Mouse (Mus musculus): ENCODE results near the gene Meioc.

DNA sequence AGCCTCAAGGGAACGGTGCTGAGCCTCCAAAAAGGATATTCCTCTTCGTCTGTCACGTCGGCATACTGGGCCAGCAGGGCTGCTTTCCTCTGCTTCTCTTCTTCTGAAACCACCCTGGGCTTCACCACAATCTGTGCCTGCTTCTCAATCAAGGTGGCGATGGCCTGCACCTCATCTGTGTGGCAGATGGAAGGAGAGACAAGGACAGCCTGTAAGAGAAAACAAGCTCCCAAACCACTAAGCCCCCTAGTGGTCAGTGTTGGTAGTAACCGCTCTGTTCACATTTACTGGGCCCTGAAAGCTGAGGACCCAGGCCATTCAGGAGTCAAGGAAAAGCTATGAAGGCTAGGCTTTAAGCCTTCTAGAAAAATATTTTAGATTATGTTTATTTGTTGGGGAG, 26.6 kb downstream of the Meioc start:
- no peak for TF ChIP-seq GATA1 (IDR thresholded peaks at IDR 0.05; ENCODE audit: low read length)
- no peak for TF ChIP-seq TAL1 (IDR thresholded peaks at IDR 0.05; ENCODE audit: low read length)
